Mouse (Mus musculus) kidney, postnatal 25 days (tissue): Measurements from ENCODE around the gene Itpkc.
A peak's percentile ranks its signal among the peaks of the same experiment; 100 is the strongest.

ENCODE experiments used
- DNase-seq, 2 experiments: peaks; one replicate each; pipeline ENCODE4 v3.0.0; 2021; ENCODE audit warnings: mixed read lengths in 2 of 2

The Itpkc gene

DNA sequence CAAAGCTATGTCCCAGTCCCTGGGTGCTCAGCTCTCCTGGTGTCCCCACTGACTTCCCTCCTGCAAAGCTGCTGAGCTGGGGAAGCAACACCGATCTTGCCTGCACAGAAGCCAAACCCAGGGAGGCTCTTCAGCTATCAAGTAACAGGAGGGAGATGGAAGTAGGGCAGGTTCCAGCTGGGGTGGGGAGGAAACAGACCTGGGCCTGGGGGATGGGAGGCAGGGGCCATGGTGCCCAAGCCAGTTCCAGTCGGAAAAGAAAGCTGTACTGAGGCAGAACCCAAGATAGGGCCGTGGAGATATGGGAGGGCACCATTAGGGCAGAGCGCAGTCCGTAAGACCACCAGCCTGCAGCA, 65.0 kb downstream of the Itpkc start:
- peak in 1 of 2 experiments; percentile 37 for DNase-seq

DNA sequence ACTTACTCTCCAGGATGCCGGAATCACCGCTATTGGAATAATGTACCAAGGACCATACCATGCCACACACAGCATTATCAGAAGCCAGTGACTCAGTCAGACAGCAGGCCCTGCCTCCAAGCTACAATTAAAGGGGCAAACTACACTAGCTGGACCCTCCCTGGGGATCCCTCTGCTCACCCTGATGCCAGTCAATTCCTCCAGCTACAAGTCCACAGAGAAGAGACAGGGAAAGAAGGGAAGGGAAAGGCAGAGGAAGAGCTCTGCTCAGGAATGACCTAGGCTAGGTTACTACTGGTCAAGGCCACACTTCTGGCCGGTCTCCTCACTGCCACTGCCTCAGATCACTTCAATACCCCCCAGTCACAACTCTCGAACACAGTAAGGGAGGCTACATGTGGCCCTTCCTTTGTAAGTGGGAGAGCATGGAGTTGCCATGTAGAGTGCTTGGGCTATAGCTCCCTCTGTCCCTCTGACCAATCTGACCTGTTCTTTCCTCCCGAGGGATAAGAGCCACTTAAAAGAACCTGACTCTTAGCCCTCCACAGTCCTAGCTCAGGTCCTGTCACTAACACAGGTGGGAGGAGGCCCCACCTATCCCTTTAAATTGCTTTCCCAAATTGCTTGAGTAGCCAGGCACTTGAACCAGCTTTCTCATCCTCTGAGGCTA, 65.5 kb downstream of the Itpkc start:
- no peak for DNase-seq

DNA sequence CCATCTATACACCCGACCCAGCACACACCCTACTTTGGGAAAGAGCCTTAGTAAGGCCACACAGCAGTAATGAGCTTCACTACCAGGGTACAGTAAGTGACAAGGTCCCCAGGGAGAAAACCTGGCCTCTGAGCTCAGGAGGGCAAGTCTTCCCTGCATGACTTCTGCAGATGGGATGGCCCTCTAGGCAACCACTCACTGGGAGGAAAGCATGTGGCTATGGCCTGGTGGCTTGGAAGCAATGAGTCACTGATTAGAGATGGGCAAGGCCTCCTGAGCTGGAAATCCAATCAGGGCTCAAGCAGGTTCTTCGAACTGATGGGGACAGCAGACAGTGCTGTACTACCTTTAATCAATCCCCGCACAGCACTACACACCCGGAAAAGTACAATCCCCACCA, 66.7 kb downstream of the Itpkc start:
- DNase-seq = peak in 1 of 2 experiments; percentile 61

DNA sequence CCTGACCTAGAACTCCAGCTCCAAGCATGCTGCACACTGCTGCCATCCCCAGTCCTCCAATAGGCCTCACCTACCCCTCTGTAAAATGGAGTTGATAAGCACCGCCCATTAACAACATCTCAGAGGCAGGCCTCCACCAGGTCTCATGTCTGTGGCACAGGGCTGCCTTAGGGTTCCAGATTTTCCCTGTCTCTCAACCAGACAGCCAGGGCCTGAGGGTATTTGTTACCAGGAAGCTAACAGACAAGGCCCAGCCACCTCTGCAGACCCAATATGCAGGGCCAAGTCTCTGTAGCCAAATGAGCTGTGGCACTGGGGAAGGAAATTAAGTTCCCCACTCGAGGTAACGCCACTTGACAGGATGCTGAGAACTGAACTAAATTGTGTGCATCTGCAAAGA, 67.5 kb downstream of the Itpkc start:
- peak in 1 of 2 experiments; percentile 34 for DNase-seq

DNA sequence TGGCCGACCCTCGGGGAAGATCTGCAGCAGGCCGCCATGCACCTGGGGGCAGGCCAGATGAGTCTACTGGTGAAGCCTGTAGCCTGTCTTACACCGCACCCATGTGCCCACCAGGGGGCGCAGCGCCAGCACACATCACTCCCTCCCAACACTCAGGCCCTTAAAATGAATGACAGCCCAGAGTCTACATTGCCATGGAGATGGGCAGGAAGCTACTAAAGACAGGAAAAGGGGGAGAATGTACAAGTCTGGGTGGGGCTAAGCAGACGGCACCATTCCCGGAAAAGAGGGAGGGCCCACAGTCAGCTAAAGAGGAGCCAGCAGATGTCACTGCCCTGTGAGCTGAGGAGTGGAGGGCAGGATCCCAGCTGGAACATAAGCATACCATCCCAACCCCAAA, 68.6 kb downstream of the Itpkc start:
- DNase-seq = peak; percentile 92 to 94

DNA sequence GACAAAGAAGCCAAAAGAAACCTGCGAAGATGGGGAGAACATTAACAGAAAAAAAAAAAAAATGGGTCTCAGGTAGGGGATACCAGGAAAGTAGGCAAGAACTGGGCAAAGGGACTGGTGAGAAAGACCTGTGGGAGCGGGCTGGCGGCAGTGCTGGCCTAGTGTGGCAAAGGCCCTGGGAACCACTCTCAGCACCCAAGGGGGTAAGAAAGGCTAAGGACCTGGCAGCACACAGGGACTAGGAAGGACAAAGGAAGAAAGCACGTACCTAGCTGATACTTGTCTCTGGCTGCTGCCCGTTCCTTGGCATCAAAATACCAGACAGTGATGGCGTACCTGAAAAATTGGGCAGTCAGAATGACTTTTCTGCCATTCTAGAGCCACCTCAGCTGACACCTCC, 69.2 kb downstream of the Itpkc start:
- DNase-seq = peak in 1 of 2 experiments; percentile 40

DNA sequence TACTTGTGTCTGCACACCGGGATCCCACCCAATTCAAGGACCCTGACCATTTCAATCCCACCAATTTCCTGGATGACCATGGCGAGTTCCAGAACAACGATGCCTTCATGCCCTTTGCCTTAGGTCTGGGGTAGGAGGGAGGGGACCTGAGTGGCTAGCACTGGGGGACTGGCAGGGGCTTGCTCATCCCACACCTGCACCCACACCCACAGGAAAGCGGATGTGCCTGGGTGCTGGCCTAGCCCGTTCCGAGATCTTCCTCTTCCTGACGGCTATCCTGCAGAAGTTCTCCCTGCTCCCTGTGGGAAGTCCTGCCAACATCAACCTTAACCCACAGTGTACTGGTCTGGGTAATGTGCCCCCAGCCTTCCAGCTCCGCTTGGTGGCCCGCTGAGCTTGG, 70.3 kb downstream of the Itpkc start:
- DNase-seq = peak in 1 of 2 experiments; percentile 38
